Mouse (Mus musculus): ENCODE data around the gene Krt4. TPM values are rescaled to one million over a fixed set of nuclear protein-coding genes. Genes with fewer than 3 reads are reported as not detected.

Gene Krt4
- polyA plus RNA-seq (2012; ENCODE audit: insufficient read depth, insufficient read length, low replicate concordance, missing spikeins): not detected in 2 replicates

GRCm38 (mm10) chr15:101924635-101925034 lies at the start of gene Krt4:
Gene Krt4, minus strand, starts transcription at chr15:101924735.
- WGBS: 84% methylated on average over 11 of the region's 11 CpGs
- Histone ChIP-seq H3K4me1 (ENCODE audit: control insufficient read depth, insufficient read depth, low read length) (no peaks in the 10 kb centered on the region), H3K27ac (ENCODE audit: insufficient read depth, low read depth, low read length) (no peak within 1 kb of the TSS), H3K4me3 (ENCODE audit: insufficient read depth, low read depth, low read length) (no peak within 1 kb of the TSS)
- TF ChIP-seq CTCF (IDR thresholded peaks at IDR 0.05; ENCODE audit: insufficient read depth, low read depth, low read length) (no peak), POLR2A (IDR thresholded peaks at IDR 0.05; ENCODE audit: insufficient read depth, low read depth, low read length) (no peak)

- H3K27ac ChIP-seq (ENCODE audit: insufficient read depth, low read depth, low read length): no peak overlapping the region
- WGBS: 13% methylated on average over 15 of the region's 15 CpGs
- peaks cover 36% of the 10 kb centered on the region for H3K4me1 ChIP-seq (ENCODE audit: control insufficient read depth, insufficient read depth, low read length)
- TF ChIP-seq POLR2A (IDR thresholded peaks at IDR 0.05; ENCODE audit: insufficient read depth, low read depth, low read length) (no peak), CTCF (IDR thresholded peaks at IDR 0.05; ENCODE audit: insufficient read depth, low read depth, low read length) (peak; percentile 88)
- H3K4me3 ChIP-seq (ENCODE audit: insufficient read depth, low read depth, low read length): no peak overlapping the region
Observed at GRCm38 (mm10) chr15:101973414-101974077, 49.0 kb upstream of the Krt4 start.

DNA sequence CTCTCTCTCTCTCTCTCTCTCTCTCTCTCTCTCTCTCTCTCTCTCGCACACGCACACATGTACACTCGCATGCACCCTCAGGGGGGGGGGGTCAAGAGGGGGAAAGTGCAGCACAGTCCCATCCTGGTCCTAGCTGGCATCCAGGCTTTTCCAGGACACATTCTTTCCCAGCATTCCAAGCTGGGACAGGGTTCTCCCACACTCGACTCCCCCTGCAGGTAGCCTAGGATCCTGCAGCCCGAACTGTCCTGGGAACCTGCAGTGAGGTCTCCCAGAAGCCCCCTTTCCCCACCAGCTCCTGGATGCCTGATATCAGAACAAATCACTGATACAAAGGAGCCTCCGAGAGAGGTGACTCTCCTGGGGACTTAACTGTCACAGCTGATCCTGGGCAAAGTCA lies 46.0 kb upstream of the Krt4 start:
- Histone ChIP-seq H3K27ac (ENCODE audit: insufficient read depth, low read depth, low read length) (no peak overlapping the region), H3K4me1 (ENCODE audit: control insufficient read depth, insufficient read depth, low read length) (peaks cover 14% of the 10 kb centered on the region), H3K4me3 (ENCODE audit: insufficient read depth, low read depth, low read length) (no peak overlapping the region)
- 21% methylated on average over 5 of the region's 6 CpGs for WGBS
- TF ChIP-seq CTCF (IDR thresholded peaks at IDR 0.05; ENCODE audit: insufficient read depth, low read depth, low read length): peak; percentile 39; the same call in 1 of the 2 replicates
- no peak for TF ChIP-seq POLR2A (IDR thresholded peaks at IDR 0.05; ENCODE audit: insufficient read depth, low read depth, low read length)

DNA sequence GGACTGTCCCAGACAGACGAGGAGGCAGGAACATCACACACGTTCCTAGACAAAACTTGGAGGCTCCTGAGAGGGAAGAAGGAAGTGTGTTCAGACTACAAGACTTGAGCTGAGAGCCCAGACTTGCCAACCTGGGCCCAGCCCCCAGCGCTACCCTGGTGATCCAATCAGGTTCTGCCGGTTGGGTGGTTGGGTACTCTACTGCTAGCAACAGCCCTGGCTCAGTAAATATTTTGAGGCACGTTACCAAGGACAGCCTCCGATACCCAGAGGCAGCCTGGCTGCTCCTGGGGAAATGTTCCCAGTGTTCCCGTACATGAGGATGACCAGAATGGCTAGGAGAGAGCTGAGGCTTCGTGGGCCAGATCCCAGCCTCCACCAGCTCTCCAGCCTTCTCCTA lies 42.3 kb upstream of the Krt4 start:
- TF ChIP-seq CTCF (IDR thresholded peaks at IDR 0.05; ENCODE audit: insufficient read depth, low read depth, low read length) (no peak), POLR2A (IDR thresholded peaks at IDR 0.05; ENCODE audit: insufficient read depth, low read depth, low read length) (no peak)

DNA sequence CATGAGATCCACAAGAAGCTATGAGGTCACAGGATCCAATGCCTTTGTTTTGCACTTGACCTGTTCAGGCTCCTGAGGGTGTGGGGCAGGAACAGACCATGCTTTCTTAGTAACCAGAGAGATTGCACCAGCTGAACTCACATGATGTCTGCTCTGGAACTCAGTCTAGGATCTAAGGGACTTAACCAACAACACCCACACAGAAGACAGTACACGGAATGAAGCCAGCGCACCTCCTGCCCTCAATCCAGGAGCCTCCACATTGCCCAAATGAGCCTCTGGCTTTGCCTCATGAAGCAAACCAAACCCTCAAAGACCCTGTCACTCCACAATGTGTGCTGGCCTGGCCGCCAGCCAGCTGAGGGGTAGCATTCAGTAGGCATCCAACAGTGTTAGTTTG lies 34.4 kb upstream of the Krt4 start:
- Histone ChIP-seq H3K27ac (ENCODE audit: insufficient read depth, low read depth, low read length) (no peak overlapping the region), H3K4me3 (ENCODE audit: insufficient read depth, low read depth, low read length) (no peak overlapping the region), H3K4me1 (ENCODE audit: control insufficient read depth, insufficient read depth, low read length) (no peaks in the 10 kb centered on the region)
- TF ChIP-seq CTCF (IDR thresholded peaks at IDR 0.05; ENCODE audit: insufficient read depth, low read depth, low read length): no peak
- no peak for TF ChIP-seq POLR2A (IDR thresholded peaks at IDR 0.05; ENCODE audit: insufficient read depth, low read depth, low read length)
- 86% methylated on average over 3 of the region's 3 CpGs for WGBS

More for the DNA sequence above, 42.3 kb upstream of the Krt4 start:
- H3K4me1 ChIP-seq (ENCODE audit: control insufficient read depth, insufficient read depth, low read length): no peaks in the 10 kb centered on the region
- 86% methylated on average over 8 of the region's 8 CpGs for WGBS
- no peak overlapping the region for H3K27ac ChIP-seq (ENCODE audit: insufficient read depth, low read depth, low read length)
- no peak overlapping the region for H3K4me3 ChIP-seq (ENCODE audit: insufficient read depth, low read depth, low read length)

DNA sequence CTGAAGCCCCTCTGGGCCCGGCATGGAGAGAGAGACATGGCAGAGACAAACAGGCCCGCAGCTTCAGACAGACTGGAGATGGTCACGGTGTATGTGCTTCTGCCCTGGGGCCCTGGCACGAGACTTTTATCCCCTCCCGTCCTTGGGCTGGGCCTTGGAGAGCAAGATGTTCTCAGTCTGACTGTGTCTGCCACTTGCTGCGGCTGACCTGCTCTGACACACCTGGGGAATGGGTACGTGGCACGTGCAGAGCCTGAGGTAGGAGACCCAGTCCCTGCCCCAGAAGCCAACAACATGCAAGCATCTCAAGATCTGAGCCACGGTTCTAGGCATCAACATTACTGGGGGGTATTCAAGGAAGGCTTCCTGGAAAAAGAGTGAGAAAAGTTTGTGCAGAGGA lies 29.7 kb upstream of the Krt4 start, which contains the start of gene Krt78:
Gene Krt78, minus strand, starts transcription at position 101 of the 400 bp plus-strand sequence.
- Histone ChIP-seq H3K4me3 (ENCODE audit: insufficient read depth, low read depth, low read length) (no peak within 1 kb of the TSS), H3K27ac (ENCODE audit: insufficient read depth, low read depth, low read length) (no peak within 1 kb of the TSS), H3K4me1 (ENCODE audit: control insufficient read depth, insufficient read depth, low read length) (no peaks in the 10 kb centered on the region)
- 87% methylated on average over 9 of the region's 9 CpGs for WGBS
- TF ChIP-seq POLR2A (IDR thresholded peaks at IDR 0.05; ENCODE audit: insufficient read depth, low read depth, low read length): no peak
- TF ChIP-seq CTCF (IDR thresholded peaks at IDR 0.05; ENCODE audit: insufficient read depth, low read depth, low read length): no peak

DNA sequence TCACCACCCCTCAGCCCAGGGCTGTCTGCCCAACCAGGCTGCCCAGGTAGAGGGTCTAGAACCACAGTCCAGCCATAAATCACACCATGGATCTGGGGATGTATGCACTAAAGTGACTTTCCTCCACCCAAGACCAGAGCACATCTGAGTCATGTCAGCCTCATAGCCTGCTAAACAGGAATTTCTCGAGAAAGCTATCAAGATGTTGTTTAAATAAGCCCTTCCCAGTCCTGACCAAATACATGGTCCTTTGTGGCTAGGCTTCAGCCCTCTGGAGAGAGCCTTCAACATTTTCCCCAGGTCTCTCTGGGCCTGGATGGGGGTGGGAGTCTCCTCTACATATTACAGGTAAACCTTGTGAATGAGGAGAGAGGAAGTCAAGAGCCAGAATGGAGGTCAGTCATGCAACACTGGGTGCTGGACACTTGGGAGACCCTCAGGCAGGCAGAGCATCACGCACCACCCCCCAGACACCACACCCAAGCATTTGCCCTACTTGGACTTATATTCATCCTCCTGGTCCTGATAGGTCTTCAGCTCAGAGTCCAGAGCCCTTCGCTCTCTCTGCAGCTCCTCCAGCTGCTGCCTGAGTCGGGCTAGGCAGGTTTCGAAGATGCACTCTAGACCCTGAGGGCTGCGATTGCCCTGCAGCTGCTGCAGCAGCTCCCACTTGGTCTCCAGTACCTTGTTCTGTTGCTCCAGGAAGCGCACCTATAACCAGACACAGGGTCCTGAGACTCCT lies 28.4 kb upstream of the Krt4 start:
- Histone ChIP-seq H3K27ac (ENCODE audit: insufficient read depth, low read depth, low read length) (no peak overlapping the region), H3K4me3 (ENCODE audit: insufficient read depth, low read depth, low read length) (no peak overlapping the region), H3K4me1 (ENCODE audit: control insufficient read depth, insufficient read depth, low read length) (no peaks in the 10 kb centered on the region)
- 95% methylated on average over 7 of the region's 7 CpGs for WGBS
- TF ChIP-seq CTCF (IDR thresholded peaks at IDR 0.05; ENCODE audit: insufficient read depth, low read depth, low read length): no peak
- no peak for TF ChIP-seq POLR2A (IDR thresholded peaks at IDR 0.05; ENCODE audit: insufficient read depth, low read depth, low read length)

GRCm38 (mm10) chr15:101945430-101945829 lies 20.9 kb upstream of the Krt4 start:
- Histone ChIP-seq H3K4me3 (ENCODE audit: insufficient read depth, low read depth, low read length) (no peak overlapping the region), H3K4me1 (ENCODE audit: control insufficient read depth, insufficient read depth, low read length) (peaks cover 11% of the 10 kb centered on the region), H3K27ac (ENCODE audit: insufficient read depth, low read depth, low read length) (no peak overlapping the region)
- TF ChIP-seq POLR2A (IDR thresholded peaks at IDR 0.05; ENCODE audit: insufficient read depth, low read depth, low read length) (no peak), CTCF (IDR thresholded peaks at IDR 0.05; ENCODE audit: insufficient read depth, low read depth, low read length) (no peak)
- WGBS: 86% methylated on average over 1 of the region's 1 CpGs

DNA sequence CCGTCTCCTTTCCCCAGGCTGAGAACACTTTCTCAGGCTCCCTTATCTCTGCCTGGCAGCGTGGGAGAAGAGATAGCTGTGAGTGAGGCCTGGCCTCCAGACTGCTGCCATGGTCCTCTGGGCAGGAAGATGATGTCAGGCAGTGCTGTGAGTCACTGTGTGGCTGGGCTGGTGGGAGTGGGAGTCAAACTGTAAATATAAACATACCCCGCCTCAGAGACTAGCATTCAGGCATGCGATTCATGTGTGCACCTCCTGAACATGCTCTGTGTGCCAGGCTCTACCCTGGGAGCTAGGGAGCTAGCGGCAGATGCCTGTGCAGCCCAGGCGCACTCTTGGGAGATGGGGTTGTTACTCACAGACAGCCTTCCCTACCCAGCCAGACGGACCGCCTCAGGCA lies 17.4 kb upstream of the Krt4 start:
- Histone ChIP-seq H3K4me1 (ENCODE audit: control insufficient read depth, insufficient read depth, low read length) (peaks cover 11% of the 10 kb centered on the region), H3K4me3 (ENCODE audit: insufficient read depth, low read depth, low read length) (no peak overlapping the region), H3K27ac (ENCODE audit: insufficient read depth, low read depth, low read length) (no peak overlapping the region)
- 65% methylated on average over 8 of the region's 8 CpGs for WGBS
- TF ChIP-seq POLR2A (IDR thresholded peaks at IDR 0.05; ENCODE audit: insufficient read depth, low read depth, low read length): no peak
- TF ChIP-seq CTCF (IDR thresholded peaks at IDR 0.05; ENCODE audit: insufficient read depth, low read depth, low read length): no peak
